ENCODE assay signal across 14 mouse cellular contexts in genomic region chr16:78294606-78295275, GRCm38 (mm10). TPM values are rescaled to one million over a fixed set of nuclear protein-coding genes. Genes with fewer than 3 reads are reported as not detected.
DNase-seq lines count a peak whose midpoint lies in the region; ATAC-seq and TF ChIP-seq lines count a peak whose summit lies in the region.
"Had no signal": no experiment of that assay in that cellular context is flagged by ENCODE, and none has a peak within 500 bp of the region (broad histone marks: within the 10 kb centered on the region; RNA-seq: fewer than 3 reads in every experiment).

No protein-coding gene starts in this region.

- 0 out of 2 replicates have a peak, but pooled peaks have one; percentile 27 for ATAC-seq in kidney, embryonic 16.5 days (ENCODE audit: low FRiP score, low TSS enrichment)
- ATAC-seq: CD4-positive, CD25-positive, alpha-beta regulatory T cell, adult 4 months had no signal

- H3K27me3 ChIP-seq in kidney, embryonic 16.5 days (ENCODE audit: insufficient read depth, low read length), result no peaks in the 10 kb centered on the region
- H3K27me3 ChIP-seq in kidney, adult 2 months (replicated peaks; ENCODE audit: control insufficient read depth, insufficient read depth, low read length), result no peaks in the 10 kb centered on the region
- H3K27me3 ChIP-seq: midbrain, embryonic 12.5 days; neural tube, embryonic 12.5 days had no signal

- no peak for TF ChIP-seq POLR2A in kidney, adult 2 months (IDR thresholded peaks at IDR 0.05; ENCODE audit: low read depth, low read length)

- 43% methylated on average over 5 of the region's 5 CpGs for WGBS in kidney, embryonic 16.5 days
- 63% methylated on average over 5 of the region's 5 CpGs for WGBS in kidney, adult 2 months

- no peaks in the 10 kb centered on the region for H3K9me3 ChIP-seq in kidney, embryonic 16.5 days (ENCODE audit: low read length)
- H3K9me3 ChIP-seq: midbrain, embryonic 12.5 days; neural tube, embryonic 12.5 days had no signal

- DNase-seq in kidney, adult 2 months, result no peak
- peak; percentile 36 for DNase-seq in liver
- DNase-seq in lung, postnatal 36 days, result peak; percentile 40
- peak; percentile 41 for DNase-seq in thymus, postnatal 25 days
- no peak for DNase-seq in kidney, postnatal 25 days
- no peak for DNase-seq in B cell, adult 2 months
- DNase-seq in left cerebral cortex, adult 8-10 months (ENCODE audit: low spot score in 2 of 2), result no peak
- DNase-seq: adrenal gland, postnatal 36 days; cerebellum, adult 9-11 months; left cerebral cortex, postnatal 4 days had no signal

- no peak overlapping the region for H3K4me2 ChIP-seq in kidney, embryonic 16.5 days (replicated peaks; ENCODE audit: low read depth, low read length)
- H3K4me2 ChIP-seq: midbrain, embryonic 12.5 days; neural tube, embryonic 12.5 days had no signal

- no peaks in the 10 kb centered on the region for H3K4me1 ChIP-seq in kidney, embryonic 16.5 days (ENCODE audit: insufficient read depth, low read length)
- H3K4me1 ChIP-seq in kidney, adult 2 months (ENCODE audit: control insufficient read depth, insufficient read depth, low read length), result no peaks in the 10 kb centered on the region
- H3K4me1 ChIP-seq: midbrain, embryonic 12.5 days; neural tube, embryonic 12.5 days had no signal

- H3K4me3 ChIP-seq in kidney, embryonic 16.5 days (ENCODE audit: low read length), result no peak overlapping the region
- H3K4me3 ChIP-seq in kidney, adult 2 months (ENCODE audit: insufficient read depth, low read depth, low read length), result no peak overlapping the region
- H3K4me3 ChIP-seq: midbrain, embryonic 12.5 days; neural tube, embryonic 12.5 days had no signal

- no peaks in the 10 kb centered on the region for H3K36me3 ChIP-seq in kidney, embryonic 16.5 days (ENCODE audit: insufficient read depth, low read length)
- no peaks in the 10 kb centered on the region for H3K36me3 ChIP-seq in kidney, adult 2 months (ENCODE audit: control insufficient read depth, insufficient read depth, low read length)
- H3K36me3 ChIP-seq: midbrain, embryonic 12.5 days; neural tube, embryonic 12.5 days had no signal

- H3K9ac ChIP-seq in kidney, embryonic 16.5 days (replicated peaks; ENCODE audit: low read length), result no peak overlapping the region
- H3K9ac ChIP-seq: midbrain, embryonic 12.5 days; neural tube, embryonic 12.5 days had no signal

- no peak overlapping the region for H3K27ac ChIP-seq in kidney, embryonic 16.5 days (ENCODE audit: low read length)
- H3K27ac ChIP-seq in kidney, adult 2 months (ENCODE audit: insufficient read depth, low read depth, low read length), result no peak overlapping the region
- H3K27ac ChIP-seq: midbrain, embryonic 12.5 days; neural tube, embryonic 12.5 days had no signal

- TF ChIP-seq CTCF in kidney, adult 2 months (conservative IDR thresholded peaks at IDR 0.05; ENCODE audit: insufficient read depth, insufficient read length, low read depth, low read length), result no peak

RNA-seq across cellular contexts. Expression of gene Cxadr, which starts 6.5 kb away (rescaled TPM):
- polyA plus RNA-seq in kidney, embryonic 16.5 days (2015; fragmentation: Nextera tagmentation; extraction: Ambion mirVana), result 37.2 and 39.3 TPM in 2 replicates
- 11.2 and 15.9 TPM in 2 replicates for polyA plus RNA-seq in kidney, adult 2 months (2012; rRNA removed)
- total RNA-seq in left cerebral cortex, adult 8-10 months (2022), result 10 to 100 TPM; 22.5 to 29.1 (median 27.2) TPM

Comparison
In these comparisons a context has a peak if more than half of its experiments do, and no peak if none do; other contexts are left out.
1. DNase-seq: peak in liver (single experiment), lung, postnatal 36 days (single experiment) and thymus, postnatal 25 days (single experiment); none in kidney, adult 2 months (single experiment), kidney, postnatal 25 days (0 of 2), B cell, adult 2 months (0 of 2) and left cerebral cortex, adult 8-10 months (0 of 2).